Mouse (Mus musculus): ENCODE measurements at regions not wholly inside any gene's neighbourhood (a gene's known extent, or its start where the extent isn't known, plus 50 kb on each side); places are given as distances from the start of the nearest gene placed in this dataset.
"Not testable (repeated sequence)": the region's sequence is repeated elsewhere in the genome, so short reads cannot be mapped to it uniquely, and the experiment has no call there.

DNA sequence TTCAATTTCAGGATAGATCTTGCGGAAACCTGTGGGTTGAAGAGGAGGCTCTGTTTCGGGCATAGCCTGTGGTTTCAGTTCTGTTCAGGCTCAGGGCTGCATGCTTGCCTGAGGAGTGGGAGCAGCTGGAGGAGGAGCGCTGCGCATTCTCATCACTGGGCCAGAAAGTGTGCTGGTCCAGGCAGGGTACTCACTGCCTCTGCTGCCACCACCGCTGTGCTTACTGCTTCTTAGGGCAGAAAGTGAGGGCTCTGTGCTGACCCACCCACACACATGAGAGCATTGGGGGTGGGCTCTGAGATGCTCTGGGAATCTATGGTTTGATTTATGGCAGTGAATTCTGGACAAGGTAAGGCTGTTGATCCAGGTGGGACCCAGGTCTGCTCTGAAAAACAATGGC lies 109.1 kb upstream of the Obox2 start:
- H3K27me3 ChIP-seq (ENCODE audit: control insufficient read depth, insufficient read depth, low read length); H3K9me3 ChIP-seq (ENCODE audit: control insufficient read depth, low read length); H3K4me1 ChIP-seq (ENCODE audit: control insufficient read depth, insufficient read depth, low read length); H3K27ac ChIP-seq (ENCODE audit: low read depth, low read length); H3K36me3 ChIP-seq (ENCODE audit: control insufficient read depth, insufficient read depth, low read length); DNase-seq (ENCODE audit: low spot score, missing footprints); H3K4me3 ChIP-seq (ENCODE audit: low read depth, low read length); ATAC-seq (ENCODE audit: low FRiP score); H3K4me2 ChIP-seq; H3K9ac ChIP-seq (ENCODE audit: low read length): not testable (repeated sequence)
- 95% methylated on average over 5 of the region's 5 CpGs for WGBS

DNA sequence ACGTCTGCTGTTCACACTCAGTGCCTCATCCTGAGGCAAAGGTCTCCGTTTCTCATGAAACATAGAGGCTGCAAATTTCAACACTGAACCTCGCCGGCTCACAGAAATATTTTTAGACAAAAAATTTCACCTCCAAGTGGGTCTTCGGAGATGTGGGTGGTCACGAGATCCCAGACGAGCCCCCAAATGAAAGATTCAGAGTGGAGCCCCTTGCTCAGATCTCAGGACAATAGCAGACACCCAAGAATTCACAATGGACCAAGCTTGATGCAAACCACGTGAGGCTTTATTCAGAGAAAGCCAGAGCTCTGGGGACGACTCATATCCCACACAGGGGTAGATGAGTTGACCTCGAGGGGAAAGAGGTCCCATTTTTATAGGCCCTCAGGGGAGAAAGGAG lies 108.4 kb upstream of the Obox2 start:
- not testable (repeated sequence) for H3K4me1 ChIP-seq (ENCODE audit: control insufficient read depth, insufficient read depth, low read length); H3K36me3 ChIP-seq (ENCODE audit: control insufficient read depth, insufficient read depth, low read length); ATAC-seq (ENCODE audit: low FRiP score); H3K27ac ChIP-seq (ENCODE audit: low read depth, low read length); H3K9me3 ChIP-seq (ENCODE audit: control insufficient read depth, low read length); H3K27me3 ChIP-seq (ENCODE audit: control insufficient read depth, insufficient read depth, low read length); DNase-seq (ENCODE audit: low spot score, missing footprints); H3K9ac ChIP-seq (ENCODE audit: low read length); H3K4me2 ChIP-seq; H3K4me3 ChIP-seq (ENCODE audit: low read depth, low read length)
- 80% methylated on average over 9 of the region's 10 CpGs for WGBS

DNA sequence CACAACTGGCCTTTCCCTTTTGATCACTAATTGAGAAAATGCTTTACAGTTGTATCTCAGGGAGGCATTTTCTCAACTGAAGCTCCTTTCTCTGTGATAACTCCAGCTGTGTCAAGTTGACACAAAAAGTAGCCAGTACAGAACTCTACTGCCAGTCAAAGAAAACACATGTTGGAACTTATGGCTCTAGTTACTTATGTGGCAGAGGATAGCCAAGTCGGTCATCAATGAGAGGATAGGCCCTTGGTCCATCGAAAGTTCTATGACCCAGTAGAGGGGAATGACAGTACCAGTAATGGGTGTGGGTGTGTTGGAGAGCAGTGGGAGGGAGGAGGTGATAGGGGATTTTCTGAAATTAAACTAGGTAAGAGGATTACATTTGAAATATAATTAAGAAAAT lies 100.7 kb upstream of the Obox2 start:
- H3K4me2 ChIP-seq; H3K4me1 ChIP-seq (ENCODE audit: control insufficient read depth, insufficient read depth, low read length); H3K4me3 ChIP-seq (ENCODE audit: low read depth, low read length); H3K36me3 ChIP-seq (ENCODE audit: control insufficient read depth, insufficient read depth, low read length); H3K9ac ChIP-seq (ENCODE audit: low read length); H3K9me3 ChIP-seq (ENCODE audit: control insufficient read depth, low read length); H3K27ac ChIP-seq (ENCODE audit: low read depth, low read length); ATAC-seq (ENCODE audit: low FRiP score); H3K27me3 ChIP-seq (ENCODE audit: control insufficient read depth, insufficient read depth, low read length): not testable (repeated sequence)
- 86% methylated on average over 2 of the region's 2 CpGs for WGBS
- peak; percentile 59 for DNase-seq (ENCODE audit: low spot score, missing footprints)

DNA sequence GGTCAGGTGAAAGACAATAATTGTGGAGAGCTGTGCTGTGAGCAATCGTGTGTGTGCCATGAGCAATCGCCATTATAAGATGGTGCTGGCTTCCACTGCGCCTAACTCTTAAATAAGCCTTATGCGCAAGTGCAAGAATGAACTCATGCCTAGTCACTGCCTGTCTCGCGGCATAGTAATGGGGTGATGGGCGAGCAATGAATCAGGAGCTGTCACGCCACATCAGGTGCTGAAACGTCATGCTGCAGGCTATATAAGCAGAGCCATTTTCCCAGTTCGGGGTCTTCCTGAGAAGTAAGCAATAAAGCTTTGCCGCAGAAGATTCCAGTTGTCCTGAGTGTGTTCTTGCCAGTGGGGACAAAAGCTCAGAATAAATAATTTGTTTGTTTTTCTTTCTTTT lies 59.0 kb upstream of the Obox2 start:
- not testable (repeated sequence) for H3K9me3 ChIP-seq (ENCODE audit: control insufficient read depth, low read length); H3K4me3 ChIP-seq (ENCODE audit: low read depth, low read length); ATAC-seq (ENCODE audit: low FRiP score); H3K27me3 ChIP-seq (ENCODE audit: control insufficient read depth, insufficient read depth, low read length); DNase-seq (ENCODE audit: low spot score, missing footprints); H3K36me3 ChIP-seq (ENCODE audit: control insufficient read depth, insufficient read depth, low read length); H3K4me2 ChIP-seq; H3K4me1 ChIP-seq (ENCODE audit: control insufficient read depth, insufficient read depth, low read length); H3K9ac ChIP-seq (ENCODE audit: low read length); H3K27ac ChIP-seq (ENCODE audit: low read depth, low read length)
- WGBS, result 76% methylated on average over 11 of the region's 11 CpGs

Data from midbrain, embryonic 11.5 days (tissue).